Mouse (Mus musculus) midbrain, embryonic 10.5 days (tissue): ENCODE data around the gene Nmb. TPM values are rescaled to one million over a fixed set of nuclear protein-coding genes. Genes with fewer than 3 reads are reported as not detected.
A peak's percentile ranks its signal among the peaks of the same experiment; 100 is the strongest.
"Not testable (repeated sequence)": the region's sequence is repeated elsewhere in the genome, so short reads cannot be mapped to it uniquely, and the experiment has no call there.

Source experiments
- DNase-seq: peaks from one replicate; pipeline ENCODE4 v3.0.0-alpha.2; 2017; ENCODE audit warnings: low spot score
- H3K27ac ChIP-seq: fragments of 300-500 bp; sonication (generic); replicated peaks from 2 replicates; pipeline ENCODE4 v1.5.1; 2016; ENCODE audit warnings: mild to moderate bottlenecking
- H3K27me3 ChIP-seq: fragments of 300-500 bp; sonication (generic); 2 replicates; pipeline ENCODE4 v1.6.1; 2016; ENCODE audit warnings: low read depth, mild to moderate bottlenecking; ENCODE audit not compliant: poor library complexity, severe bottlenecking
- H3K36me3 ChIP-seq: fragments of 300-500 bp; sonication (generic); 2 replicates; pipeline ENCODE4 v1.6.1; 2016; ENCODE audit warnings: mild to moderate bottlenecking, moderate library complexity
- H3K4me1 ChIP-seq: fragments of 300-500 bp; sonication (generic); 2 replicates; pipeline ENCODE4 v1.6.1; 2016
- H3K4me3 ChIP-seq: fragments of 300-500 bp; sonication (generic); 2 replicates; pipeline ENCODE4 v1.5.1; 2016; ENCODE audit warnings: mild to moderate bottlenecking, moderate library complexity
- H3K9me3 ChIP-seq: fragments of 300-500 bp; sonication (generic); replicated peaks from 2 replicates; pipeline ENCODE4 v1.6.1; 2016; ENCODE audit warnings: mild to moderate bottlenecking
- WGBS: fragments of 180-500 bp; shearing (Covaris S2); methylation state at CpG from one replicate; pipeline ENCODE4 v1.1.7; 2016; 5-methylcytosine and 5-hydroxymethylcytosine counted together
- polyA plus RNA-seq: library from polyadenylated mRNA; unstranded; fragments of >200 nt; fragmentation: Nextera tagmentation; extraction: Ambion mirVana; gene quantifications from 2 replicates; pipeline ENCODE4 v1.2.1, GENCODE M21; 2016

Gene Nmb
- polyA plus RNA-seq, result 7.0 and 7.4 TPM in 2 replicates

- Histone ChIP-seq H3K27me3 (peaks cover 9% of the 10 kb centered on the region; the same call in 1 of the 2 replicates), H3K36me3 (peaks cover 48% of the 10 kb centered on the region), H3K9me3 (no peaks in the 10 kb centered on the region), H3K4me3 (peak within 1 kb of the TSS; percentile 63), H3K27ac (peak within 1 kb of the TSS; percentile 63), H3K4me1 (peaks cover 32% of the 10 kb centered on the region)
- 3% methylated on average over 19 of the region's 19 CpGs for WGBS
- peak; percentile 66 for DNase-seq
Observed at GRCm38 (mm10) chr7:80904921-80905515, at the start of gene Nmb. Gene Nmb, minus strand, starts transcription at chr7:80905076.

- Histone ChIP-seq H3K36me3 (no peaks in the 10 kb centered on the region), H3K4me3 (no peak overlapping the region), H3K27me3 (no peaks in the 10 kb centered on the region), H3K4me1 (no peaks in the 10 kb centered on the region), H3K27ac (no peak overlapping the region), H3K9me3 (no peaks in the 10 kb centered on the region)
- no peak for DNase-seq
- 90% methylated on average over 2 of the region's 2 CpGs for WGBS
Observed at GRCm38 (mm10) chr7:80954251-80954650, 49.4 kb upstream of the Nmb start.

GRCm38 (mm10) chr7:80952140-80952539, 47.3 kb upstream of the Nmb start:
- WGBS, result 74% methylated on average over 3 of the region's 3 CpGs
- Histone ChIP-seq H3K27ac (no peak overlapping the region), H3K36me3 (no peaks in the 10 kb centered on the region), H3K9me3 (no peaks in the 10 kb centered on the region), H3K27me3 (no peaks in the 10 kb centered on the region), H3K4me1 (peaks cover 6% of the 10 kb centered on the region; the same call in 1 of the 2 replicates), H3K4me3 (no peak overlapping the region)
- DNase-seq, result no peak

- 87% methylated on average over 4 of the region's 4 CpGs for WGBS
Observed at GRCm38 (mm10) chr7:80951461-80951860, 46.6 kb upstream of the Nmb start.

GRCm38 (mm10) chr7:80947445-80948350, 42.8 kb upstream of the Nmb start, which contains the start of gene Sec11a:
Gene Sec11a, minus strand, starts transcription at chr7:80947780.
- Histone ChIP-seq H3K4me1 (peaks cover 25% of the 10 kb centered on the region), H3K36me3 (peaks cover 24% of the 10 kb centered on the region), H3K4me3 (peak within 1 kb of the TSS; percentile 94), H3K27ac (peak within 1 kb of the TSS; percentile 97), H3K9me3 (no peaks in the 10 kb centered on the region), H3K27me3 (no peaks in the 10 kb centered on the region)
- 2% methylated on average over 44 of the region's 44 CpGs for WGBS
- DNase-seq, result peak; percentile 94

More at GRCm38 (mm10) chr7:80951461-80951860, 46.6 kb upstream of the Nmb start:
- H3K4me3 ChIP-seq, result no peak overlapping the region
- H3K9me3 ChIP-seq, result no peaks in the 10 kb centered on the region
- H3K27me3 ChIP-seq, result no peaks in the 10 kb centered on the region
- peaks cover 11% of the 10 kb centered on the region for H3K4me1 ChIP-seq
- no peaks in the 10 kb centered on the region for H3K36me3 ChIP-seq
- H3K27ac ChIP-seq, result no peak overlapping the region
- DNase-seq, result no peak

GRCm38 (mm10) chr7:80939808-80940207, 34.9 kb upstream of the Nmb start:
- H3K36me3 ChIP-seq, result peaks cover 39% of the 10 kb centered on the region
- H3K27me3 ChIP-seq, result no peaks in the 10 kb centered on the region
- H3K27ac ChIP-seq, result no peak overlapping the region
- 92% methylated on average over 4 of the region's 4 CpGs for WGBS
- no peak for DNase-seq
- H3K9me3 ChIP-seq, result no peaks in the 10 kb centered on the region
- no peak overlapping the region for H3K4me3 ChIP-seq
- no peaks in the 10 kb centered on the region for H3K4me1 ChIP-seq

- H3K27me3 ChIP-seq, H3K4me1 ChIP-seq, DNase-seq, H3K27ac ChIP-seq, H3K9me3 ChIP-seq, H3K4me3 ChIP-seq: not testable (repeated sequence)
- H3K36me3 ChIP-seq, result peaks cover 50% of the 10 kb centered on the region
Observed at GRCm38 (mm10) chr7:80937304-80937666, 32.4 kb upstream of the Nmb start.

- 93% methylated on average over 7 of the region's 7 CpGs for WGBS
- peaks cover 53% of the 10 kb centered on the region for H3K36me3 ChIP-seq
Observed at GRCm38 (mm10) chr7:80936617-80937303, 31.9 kb upstream of the Nmb start.

GRCm38 (mm10) chr7:80935834-80936233, 31.0 kb upstream of the Nmb start:
- WGBS, result 89% methylated on average over 1 of the region's 1 CpGs
- no peak for DNase-seq
- H3K9me3 ChIP-seq, result no peaks in the 10 kb centered on the region
- no peak overlapping the region for H3K4me3 ChIP-seq
- no peaks in the 10 kb centered on the region for H3K4me1 ChIP-seq
- H3K27me3 ChIP-seq, result no peaks in the 10 kb centered on the region
- H3K36me3 ChIP-seq, result peaks cover 56% of the 10 kb centered on the region
- H3K27ac ChIP-seq, result no peak overlapping the region

More at GRCm38 (mm10) chr7:80936617-80937303, 31.9 kb upstream of the Nmb start:
- H3K4me3 ChIP-seq, H3K4me1 ChIP-seq, H3K27me3 ChIP-seq, H3K27ac ChIP-seq, DNase-seq, H3K9me3 ChIP-seq: not testable (repeated sequence)

GRCm38 (mm10) chr7:80932777-80933176, 27.9 kb upstream of the Nmb start:
- Histone ChIP-seq H3K27me3 (no peaks in the 10 kb centered on the region), H3K9me3 (no peaks in the 10 kb centered on the region), H3K4me1 (no peaks in the 10 kb centered on the region), H3K36me3 (peaks cover 65% of the 10 kb centered on the region), H3K4me3 (no peak overlapping the region), H3K27ac (no peak overlapping the region)
- DNase-seq, result no peak
- 84% methylated on average over 1 of the region's 1 CpGs for WGBS

GRCm38 (mm10) chr7:80931618-80932207, 26.8 kb upstream of the Nmb start:
- WGBS, result 91% methylated on average over 8 of the region's 8 CpGs
- Histone ChIP-seq H3K36me3 (peaks cover 75% of the 10 kb centered on the region), H3K27ac (no peak overlapping the region)

GRCm38 (mm10) chr7:80923165-80923564, 18.3 kb upstream of the Nmb start:
- Histone ChIP-seq H3K36me3 (peaks cover 93% of the 10 kb centered on the region), H3K4me3 (no peak overlapping the region), H3K27me3 (no peaks in the 10 kb centered on the region), H3K4me1 (no peaks in the 10 kb centered on the region), H3K9me3 (no peaks in the 10 kb centered on the region), H3K27ac (no peak overlapping the region)
- DNase-seq, result no peak
- 91% methylated on average over 2 of the region's 2 CpGs for WGBS

More at GRCm38 (mm10) chr7:80931618-80932207, 26.8 kb upstream of the Nmb start:
- Histone ChIP-seq H3K9me3 (no peaks in the 10 kb centered on the region), H3K4me3 (no peak overlapping the region), H3K27me3 (no peaks in the 10 kb centered on the region), H3K4me1 (no peaks in the 10 kb centered on the region)
- no peak for DNase-seq
